Mouse (Mus musculus) heart, adult 2 months (tissue): ENCODE data around the gene Tmem50a. TPM values are rescaled to one million over a fixed set of nuclear protein-coding genes. Genes with fewer than 3 reads are reported as not detected.

Source experiments
- DNase-seq, 2 experiments: peaks; one replicate each; pipeline ENCODE4 v3.0.0; 2021
- H3K27ac ChIP-seq: fragments of 200-600 bp; 2 replicates; pipeline ENCODE4 v1.8.1; 2022
- H3K27me3 ChIP-seq: fragments of 200-500 bp; 2 replicates; pipeline ENCODE4 v1.6.1; 2012; ENCODE audit warnings: mild to moderate bottlenecking, low read length, inconsistent platforms, mixed read lengths; ENCODE audit not compliant: control insufficient read depth, insufficient read depth
- H3K36me3 ChIP-seq: fragments of 200-500 bp; 2 replicates; pipeline ENCODE4 v1.6.1; 2012; ENCODE audit warnings: low read length, inconsistent platforms; ENCODE audit not compliant: control insufficient read depth, insufficient read depth
- H3K4me1 ChIP-seq: fragments of 200-500 bp; 2 replicates; pipeline ENCODE4 v1.6.1; 2011; ENCODE audit warnings: low read length; ENCODE audit not compliant: control insufficient read depth, insufficient read depth
- H3K4me3 ChIP-seq: fragments of 200-600 bp; 2 replicates; pipeline ENCODE4 v1.8.1; 2022
- H3K79me2 ChIP-seq: fragments of 200-500 bp; replicated peaks from 2 replicates; pipeline ENCODE4 v1.6.1; 2012; ENCODE audit warnings: mild to moderate bottlenecking, inconsistent platforms, low read length, moderate library complexity, mixed read lengths; ENCODE audit not compliant: control insufficient read depth, insufficient read depth
- H3K9ac ChIP-seq: fragments of 200-500 bp; 2 replicates; pipeline ENCODE4 v1.6.1; 2012; ENCODE audit warnings: low read depth, mild to moderate bottlenecking, control low read depth, inconsistent platforms, low read length, mixed read lengths
- CTCF ChIP-seq: fragments of 200-600 bp; IDR thresholded peaks from 2 replicates; pipeline ENCODE4 v1.8.1; 2022; ENCODE audit warnings: antibody characterized with exemption, mild to moderate bottlenecking, moderate library complexity
- EP300 ChIP-seq: fragments of 200-500 bp; IDR thresholded peaks from 2 replicates; pipeline ENCODE4 v1.6.1; 2011; ENCODE audit warnings: low read depth, low read length, control low read depth; ENCODE audit not compliant: insufficient read depth
- POLR2A ChIP-seq: fragments of 200-500 bp; IDR thresholded peaks from 2 replicates; pipeline ENCODE4 v1.6.1; 2011; ENCODE audit warnings: mild to moderate bottlenecking, low read depth, low read length, control low read depth; ENCODE audit not compliant: insufficient read depth
- WGBS: fragments of 180-500 bp; shearing (Covaris S2); methylation state at CpG from one replicate; pipeline ENCODE4 v1.1.7; 2018; 5-methylcytosine and 5-hydroxymethylcytosine counted together
- intact Hi-C: fragments of 180-260 bp; cut with DNase I; formaldehyde crosslinking; loops from one replicate; pipeline ENCODE4 v1.15.1; 2025
- polyA plus RNA-seq: library from polyadenylated mRNA; depleted of rRNA; stranded (reverse); fragments of >200 nt; gene quantifications from 2 replicates; pipeline ENCODE4 v1.2.3, GENCODE M21; 2012
- total RNA-seq, 2 experiments: library from RNA; stranded (reverse); gene quantifications; 2 replicates each; pipeline ENCODE4 v1.2.3; 2021

The Tmem50a gene
- total and polyA plus RNA-seq, 3 experiments, result 59.3 to 81.8 (median 69.2) TPM

DNA sequence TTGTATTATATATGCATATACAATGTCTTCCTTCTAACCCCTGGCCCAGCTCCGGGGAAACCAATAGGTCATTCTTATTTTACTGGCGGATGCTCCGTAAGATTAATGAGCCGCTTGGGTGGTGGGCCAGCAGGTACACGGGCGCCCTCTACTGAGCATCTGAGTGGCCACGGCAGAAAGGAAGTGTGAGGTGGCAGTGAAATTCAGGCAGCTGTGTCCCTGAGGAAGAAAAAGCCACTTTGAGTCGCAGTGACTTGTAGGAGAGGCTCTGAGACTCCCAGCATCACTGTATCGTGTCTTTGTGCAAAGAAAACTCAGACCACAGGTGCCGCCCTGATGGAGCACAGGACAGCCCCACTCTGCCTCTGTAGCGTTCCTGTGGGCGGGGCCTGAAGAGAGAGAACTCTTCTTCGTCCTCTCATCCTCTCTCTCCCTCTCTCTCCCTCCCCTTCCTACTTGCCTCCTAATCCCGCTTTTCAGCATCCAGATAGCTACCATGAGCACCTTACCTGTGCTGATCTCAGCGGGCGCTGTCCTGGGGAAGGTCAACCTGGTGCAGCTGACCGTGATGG is 35.3 kb downstream of the Tmem50a start:
- no peaks in the 10 kb centered on the region for H3K79me2 ChIP-seq
- H3K4me1 ChIP-seq, result peaks cover under 1% of the 10 kb centered on the region
- TF ChIP-seq POLR2A (no peak), CTCF (peak; percentile 83), EP300 (peak; percentile 42; the same call in 1 of the 2 replicates)
- H3K36me3 ChIP-seq, result no peaks in the 10 kb centered on the region
- intact Hi-C loops, result loop anchor here (1.0 to 5.0 kb wide), 2 partner anchors 52 to 86 kb away; no protein-coding TSS in a partner anchor
- DNase-seq, result peak; percentile 71 to 75
- 5% methylated on average over 17 of the region's 17 CpGs for WGBS
- no peaks in the 10 kb centered on the region for H3K27me3 ChIP-seq
- H3K27ac ChIP-seq, result no peak overlapping the region
- no peak overlapping the region for H3K9ac ChIP-seq
- H3K4me3 ChIP-seq, result no peak overlapping the region

DNA sequence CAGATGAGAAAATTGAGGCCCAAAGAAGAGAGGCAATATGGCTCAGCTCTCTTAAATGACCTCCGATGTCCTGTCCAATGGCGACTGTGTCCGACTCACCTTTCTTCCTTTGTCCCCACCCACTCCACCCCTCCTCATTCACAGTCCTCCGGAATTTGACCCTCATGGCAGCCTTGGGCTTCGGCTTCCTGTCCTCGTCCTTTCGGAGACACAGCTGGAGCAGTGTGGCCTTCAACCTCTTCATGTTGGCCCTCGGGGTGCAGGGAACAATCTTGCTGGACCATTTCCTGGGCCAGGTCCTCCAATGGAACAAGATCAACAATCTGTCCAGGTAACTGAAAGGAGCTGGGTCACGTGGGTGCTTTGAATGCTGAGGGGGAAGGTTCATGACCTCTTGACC is 38.7 kb downstream of the Tmem50a start:
- intact Hi-C loops, result loop anchor here (5.0 kb wide), 1 partner anchor 49 kb away; no protein-coding TSS in a partner anchor
- no peak overlapping the region for H3K27ac ChIP-seq
- 82% methylated on average over 9 of the region's 9 CpGs for WGBS

DNA sequence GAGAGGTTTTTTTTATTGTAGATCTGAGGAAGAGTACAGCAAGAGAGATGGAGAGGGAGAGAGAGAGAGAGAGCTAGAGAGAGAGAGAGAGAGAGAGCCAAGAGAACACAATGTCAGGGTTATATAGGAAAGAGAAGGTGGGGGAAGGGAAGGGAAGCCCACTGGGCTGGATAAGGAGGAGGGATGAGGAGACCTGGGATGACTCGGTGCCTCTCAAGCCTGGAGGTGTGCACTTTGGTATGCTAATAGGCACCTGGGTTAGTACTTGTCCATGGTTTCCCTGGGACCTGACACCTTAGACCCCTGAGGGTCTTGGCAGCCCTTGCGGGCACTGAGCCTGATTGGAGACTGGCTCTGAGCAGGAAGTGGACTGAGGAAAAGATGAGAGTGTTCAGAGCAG is 42.9 kb downstream of the Tmem50a start:
- 51% methylated on average over 2 of the region's 2 CpGs for WGBS
- H3K27ac ChIP-seq, result no peak overlapping the region

More for the DNA sequence above, 38.7 kb downstream of the Tmem50a start:
- Histone ChIP-seq H3K79me2 (no peaks in the 10 kb centered on the region), H3K9ac (no peak overlapping the region), H3K27me3 (no peaks in the 10 kb centered on the region), H3K4me3 (no peak overlapping the region), H3K36me3 (no peaks in the 10 kb centered on the region), H3K4me1 (no peaks in the 10 kb centered on the region; the same call in 1 of the 2 replicates)
- DNase-seq, result no peak
- TF ChIP-seq CTCF, result no peak

DNA sequence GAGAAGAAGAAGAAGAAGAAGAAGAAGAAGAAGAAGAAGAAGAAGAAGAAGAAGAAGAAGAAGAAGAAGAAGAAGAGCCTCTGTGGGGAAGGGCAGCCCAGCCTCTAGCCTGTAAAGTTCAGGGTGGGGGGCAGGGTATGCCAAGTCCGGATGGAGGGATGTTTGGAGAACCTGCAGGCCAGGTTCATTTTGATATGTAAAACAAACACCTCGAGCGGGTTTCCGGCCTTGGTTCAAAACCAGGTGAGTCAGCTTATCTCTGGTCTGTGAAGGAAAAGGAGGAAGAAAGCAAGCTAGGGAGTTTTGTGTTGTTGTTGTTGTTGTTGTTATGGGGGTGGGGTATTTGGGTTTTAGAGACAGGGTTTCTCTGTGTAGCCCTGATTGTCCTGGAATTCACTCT is 43.3 kb downstream of the Tmem50a start:
- no peak for DNase-seq
- Histone ChIP-seq H3K27ac (no peak overlapping the region), H3K36me3 (no peaks in the 10 kb centered on the region), H3K79me2 (no peaks in the 10 kb centered on the region), H3K4me3 (no peak overlapping the region), H3K27me3 (peaks cover 2% of the 10 kb centered on the region; the same call in 1 of the 2 replicates), H3K4me1 (no peaks in the 10 kb centered on the region; the same call in 1 of the 2 replicates), H3K9ac (no peak overlapping the region)
- WGBS, result 59% methylated on average over 4 of the region's 4 CpGs
- TF ChIP-seq POLR2A (no peak), EP300 (no peak), CTCF (no peak)
- intact Hi-C loops, result no loop called here

More for the DNA sequence above, 42.9 kb downstream of the Tmem50a start:
- no peaks in the 10 kb centered on the region for H3K36me3 ChIP-seq
- DNase-seq, result no peak
- H3K4me1 ChIP-seq, result no peaks in the 10 kb centered on the region; the same call in 1 of the 2 replicates
- TF ChIP-seq EP300, result no peak
- TF ChIP-seq POLR2A, result no peak
- TF ChIP-seq CTCF, result no peak
- no peak overlapping the region for H3K9ac ChIP-seq
- intact Hi-C loops, result no loop called here
- H3K4me3 ChIP-seq, result no peak overlapping the region
- peaks cover 2% of the 10 kb centered on the region; the same call in 1 of the 2 replicates for H3K27me3 ChIP-seq
- H3K79me2 ChIP-seq, result no peaks in the 10 kb centered on the region

DNA sequence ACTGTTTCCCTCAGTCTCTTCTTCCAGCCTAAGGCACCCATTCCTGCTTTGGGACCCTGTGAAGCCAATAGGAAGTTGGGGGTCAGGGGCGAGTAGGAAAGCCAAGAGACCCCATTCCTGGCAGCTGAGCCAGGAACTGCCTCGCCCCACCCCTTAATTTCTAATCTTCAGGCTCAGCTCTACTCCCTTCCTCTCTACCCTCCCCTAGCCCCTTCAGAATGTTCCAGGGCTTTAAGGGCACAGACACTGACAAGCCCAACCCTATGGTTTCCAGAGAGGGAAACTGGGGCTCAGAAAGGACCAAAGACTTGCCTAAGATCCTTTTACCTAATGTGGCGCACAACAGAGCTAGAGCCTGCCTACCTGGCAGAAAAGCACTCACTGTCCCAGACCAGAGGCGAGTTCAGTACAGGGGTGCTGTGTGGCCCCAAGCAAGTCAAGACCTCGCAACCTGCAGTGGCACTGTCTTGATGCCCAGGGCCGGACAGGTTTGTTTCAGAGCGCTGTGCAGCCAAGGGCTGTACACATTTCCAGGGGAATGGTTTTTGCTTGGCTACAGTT is 44.9 kb downstream of the Tmem50a start:
- DNase-seq, result no peak
- Histone ChIP-seq H3K79me2 (no peaks in the 10 kb centered on the region), H3K9ac (no peak overlapping the region), H3K4me1 (no peaks in the 10 kb centered on the region; the same call in 1 of the 2 replicates), H3K4me3 (no peak overlapping the region), H3K27me3 (peaks cover 2% of the 10 kb centered on the region; the same call in 1 of the 2 replicates), H3K27ac (no peak overlapping the region), H3K36me3 (no peaks in the 10 kb centered on the region)
- intact Hi-C loops, result no loop called here
- TF ChIP-seq POLR2A (no peak), EP300 (no peak), CTCF (no peak)
- WGBS, result 55% methylated on average over 7 of the region's 7 CpGs

DNA sequence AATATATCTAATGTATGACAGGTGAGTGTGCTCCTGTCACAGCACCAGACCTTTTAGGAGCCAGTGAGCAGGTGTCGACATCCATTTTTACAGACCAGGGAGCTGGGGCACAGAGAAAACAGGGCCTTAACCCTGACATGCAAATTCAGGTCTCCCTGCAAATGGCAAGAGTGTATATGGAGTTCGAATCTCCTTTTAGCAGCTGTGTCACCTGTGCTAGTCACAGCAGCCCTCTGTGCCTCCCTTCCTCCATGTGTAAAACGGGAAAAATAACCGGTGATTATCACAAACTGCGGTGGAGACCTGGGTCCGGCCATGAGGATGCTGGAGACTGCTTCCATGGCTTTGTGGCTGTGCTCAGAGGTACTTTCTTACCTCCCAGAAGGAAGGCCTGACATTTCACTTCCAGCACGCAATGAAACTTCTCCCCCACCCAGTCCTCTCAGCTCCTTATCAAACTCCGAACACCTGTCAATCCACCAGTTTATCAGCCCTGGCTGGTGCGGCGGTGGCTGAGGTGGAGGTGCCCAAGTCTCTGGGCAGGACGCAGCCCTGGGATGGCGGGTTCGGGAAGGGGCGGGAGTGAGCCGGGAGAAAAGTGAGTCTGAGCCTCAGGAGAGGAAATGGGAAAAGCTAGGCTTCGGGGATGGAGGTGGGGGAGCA is 45.6 kb downstream of the Tmem50a start:
- Histone ChIP-seq H3K9ac (no peak overlapping the region), H3K27ac (no peak overlapping the region), H3K79me2 (no peaks in the 10 kb centered on the region), H3K36me3 (no peaks in the 10 kb centered on the region), H3K4me1 (no peaks in the 10 kb centered on the region; the same call in 1 of the 2 replicates), H3K27me3 (peaks cover 2% of the 10 kb centered on the region; the same call in 1 of the 2 replicates), H3K4me3 (no peak overlapping the region)
- WGBS, result 14% methylated on average over 16 of the region's 16 CpGs
- DNase-seq, result no peak
- TF ChIP-seq CTCF (no peak), POLR2A (no peak)
- intact Hi-C loops, result no loop called here
